Mouse (Mus musculus): ENCODE results near the gene Hist2h2aa2.

GRCm38 (mm10) chr3:96268051-96268775 lies 28.1 kb upstream of the Hist2h2aa2 start, which contains the start of gene Hist2h3b:
- TF ChIP-seq CTCF (IDR thresholded peaks at IDR 0.05; ENCODE audit: low read depth) (no peak), EP300 (IDR thresholded peaks at IDR 0.05; ENCODE audit: low read depth) (peak; percentile 70)

Data from liver, postnatal 0 days (tissue).